Mouse (Mus musculus): ENCODE results near the gene Olfr788. TPM values are rescaled to one million over a fixed set of nuclear protein-coding genes. Genes with fewer than 3 reads are reported as not detected.

The Olfr788 gene
- polyA plus RNA-seq (2015; fragmentation: Nextera tagmentation; extraction: Ambion mirVana) = not detected in 2 replicates

- H3K4me1 ChIP-seq (ENCODE audit: control insufficient read depth, insufficient read depth, low read length) = no peaks in the 10 kb centered on the region
- no peak within 1 kb of the TSS for H3K4me2 ChIP-seq (ENCODE audit: low read length)
- no peak within 1 kb of the TSS for H3K27ac ChIP-seq (ENCODE audit: low read length)
- no peak within 1 kb of the TSS for H3K4me3 ChIP-seq (ENCODE audit: low read depth, low read length)
- H3K9me3 ChIP-seq (replicated peaks; ENCODE audit: control insufficient read depth, low read length, poor library complexity, severe bottlenecking) = no peaks in the 10 kb centered on the region
- H3K36me3 ChIP-seq (ENCODE audit: control insufficient read depth, insufficient read depth, low read length) = no peaks in the 10 kb centered on the region
- no peak for ATAC-seq
- no peak within 1 kb of the TSS for H3K9ac ChIP-seq (ENCODE audit: low read depth, low read length)
- no peaks in the 10 kb centered on the region for H3K27me3 ChIP-seq (ENCODE audit: control insufficient read depth, insufficient read depth, low read depth, low read length)
Observed at GRCm38 (mm10) chr10:129470698-129471097, at the start of gene Olfr788. Gene Olfr788 (plus strand): TSS chr10:129470998.

DNA sequence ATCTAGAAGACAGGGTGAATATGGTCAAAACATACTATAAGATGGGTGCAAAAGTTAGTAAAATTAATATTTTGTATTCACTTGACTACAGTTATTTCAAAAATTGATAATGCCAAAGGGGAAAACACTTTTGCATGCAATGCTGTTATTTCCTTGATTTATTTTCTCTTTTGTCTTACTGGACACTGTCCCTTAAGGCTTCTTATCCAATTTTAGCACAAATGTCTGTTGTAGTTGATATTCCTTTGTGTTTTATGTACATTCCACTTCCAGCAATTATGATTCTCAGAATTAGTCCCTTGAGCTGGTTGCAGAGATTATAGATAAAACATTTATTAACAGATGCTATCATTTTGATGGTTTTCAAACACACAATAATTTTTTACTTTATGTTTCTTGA is 43.8 kb upstream of the Olfr788 start, which contains the start of gene Olfr786:
Gene Olfr786 (plus strand): TSS at position 301 of the 400 bp plus-strand sequence.
- Histone ChIP-seq H3K9ac (ENCODE audit: low read depth, low read length) (no peak within 1 kb of the TSS), H3K36me3 (ENCODE audit: control insufficient read depth, insufficient read depth, low read length) (no peaks in the 10 kb centered on the region), H3K4me2 (ENCODE audit: low read length) (no peak within 1 kb of the TSS), H3K4me3 (ENCODE audit: low read depth, low read length) (no peak within 1 kb of the TSS), H3K4me1 (ENCODE audit: control insufficient read depth, insufficient read depth, low read length) (no peaks in the 10 kb centered on the region), H3K27me3 (ENCODE audit: control insufficient read depth, insufficient read depth, low read depth, low read length) (no peaks in the 10 kb centered on the region), H3K27ac (ENCODE audit: low read length) (no peak within 1 kb of the TSS), H3K9me3 (replicated peaks; ENCODE audit: control insufficient read depth, low read length, poor library complexity, severe bottlenecking) (no peaks in the 10 kb centered on the region)
- ATAC-seq = no peak

GRCm38 (mm10) chr10:129461562-129461961 is 9.2 kb upstream of the Olfr788 start, which contains the start of gene Olfr787:
Gene Olfr787 (plus strand): TSS chr10:129461862.
- Histone ChIP-seq H3K4me3 (ENCODE audit: low read depth, low read length) (no peak within 1 kb of the TSS), H3K27me3 (ENCODE audit: control insufficient read depth, insufficient read depth, low read depth, low read length) (no peaks in the 10 kb centered on the region), H3K27ac (ENCODE audit: low read length) (no peak within 1 kb of the TSS), H3K4me1 (ENCODE audit: control insufficient read depth, insufficient read depth, low read length) (no peaks in the 10 kb centered on the region), H3K36me3 (ENCODE audit: control insufficient read depth, insufficient read depth, low read length) (no peaks in the 10 kb centered on the region), H3K4me2 (ENCODE audit: low read length) (no peak within 1 kb of the TSS), H3K9me3 (replicated peaks; ENCODE audit: control insufficient read depth, low read length, poor library complexity, severe bottlenecking) (no peaks in the 10 kb centered on the region), H3K9ac (ENCODE audit: low read depth, low read length) (no peak within 1 kb of the TSS)
- WGBS = 81% methylated on average over 3 of the region's 3 CpGs
- ATAC-seq = no peak

GRCm38 (mm10) chr10:129473256-129473655 is 2.5 kb downstream of the Olfr788 start:
- H3K4me1 ChIP-seq (ENCODE audit: control insufficient read depth, insufficient read depth, low read length) = no peaks in the 10 kb centered on the region
- no peak overlapping the region for H3K27ac ChIP-seq (ENCODE audit: low read length)
- no peak overlapping the region for H3K4me2 ChIP-seq (ENCODE audit: low read length)
- no peak for ATAC-seq
- no peaks in the 10 kb centered on the region for H3K27me3 ChIP-seq (ENCODE audit: control insufficient read depth, insufficient read depth, low read depth, low read length)
- H3K36me3 ChIP-seq (ENCODE audit: control insufficient read depth, insufficient read depth, low read length) = no peaks in the 10 kb centered on the region
- H3K9ac ChIP-seq (ENCODE audit: low read depth, low read length) = no peak overlapping the region
- H3K4me3 ChIP-seq (ENCODE audit: low read depth, low read length) = no peak overlapping the region
- 26% methylated on average over 2 of the region's 2 CpGs for WGBS
- H3K9me3 ChIP-seq (replicated peaks; ENCODE audit: control insufficient read depth, low read length, poor library complexity, severe bottlenecking) = no peaks in the 10 kb centered on the region

GRCm38 (mm10) chr10:129473723-129474122 is 2.9 kb downstream of the Olfr788 start:
- H3K4me3 ChIP-seq (ENCODE audit: low read depth, low read length) = no peak overlapping the region
- no peaks in the 10 kb centered on the region for H3K27me3 ChIP-seq (ENCODE audit: control insufficient read depth, insufficient read depth, low read depth, low read length)
- H3K4me1 ChIP-seq (ENCODE audit: control insufficient read depth, insufficient read depth, low read length) = no peaks in the 10 kb centered on the region
- H3K9me3 ChIP-seq (replicated peaks; ENCODE audit: control insufficient read depth, low read length, poor library complexity, severe bottlenecking) = no peaks in the 10 kb centered on the region
- H3K9ac ChIP-seq (ENCODE audit: low read depth, low read length) = no peak overlapping the region
- no peaks in the 10 kb centered on the region for H3K36me3 ChIP-seq (ENCODE audit: control insufficient read depth, insufficient read depth, low read length)
- no peak overlapping the region for H3K27ac ChIP-seq (ENCODE audit: low read length)
- no peak overlapping the region for H3K4me2 ChIP-seq (ENCODE audit: low read length)
- ATAC-seq = no peak

GRCm38 (mm10) chr10:129484452-129484851 is 13.7 kb downstream of the Olfr788 start, which contains the start of gene Olfr789:
Gene Olfr789 (plus strand): TSS chr10:129484752.
- no peaks in the 10 kb centered on the region for H3K4me1 ChIP-seq (ENCODE audit: control insufficient read depth, insufficient read depth, low read length)
- no peak for ATAC-seq
- 66% methylated on average over 2 of the region's 2 CpGs for WGBS
- H3K4me2 ChIP-seq (ENCODE audit: low read length) = no peak within 1 kb of the TSS
- H3K27ac ChIP-seq (ENCODE audit: low read length) = no peak within 1 kb of the TSS
- H3K9ac ChIP-seq (ENCODE audit: low read depth, low read length) = no peak within 1 kb of the TSS
- no peaks in the 10 kb centered on the region for H3K27me3 ChIP-seq (ENCODE audit: control insufficient read depth, insufficient read depth, low read depth, low read length)
- no peaks in the 10 kb centered on the region for H3K36me3 ChIP-seq (ENCODE audit: control insufficient read depth, insufficient read depth, low read length)
- H3K9me3 ChIP-seq (replicated peaks; ENCODE audit: control insufficient read depth, low read length, poor library complexity, severe bottlenecking) = 0 out of 2 replicates have a peak, but pooled peaks cover 3% of the 10 kb centered on the region
- no peak within 1 kb of the TSS for H3K4me3 ChIP-seq (ENCODE audit: low read depth, low read length)

DNA sequence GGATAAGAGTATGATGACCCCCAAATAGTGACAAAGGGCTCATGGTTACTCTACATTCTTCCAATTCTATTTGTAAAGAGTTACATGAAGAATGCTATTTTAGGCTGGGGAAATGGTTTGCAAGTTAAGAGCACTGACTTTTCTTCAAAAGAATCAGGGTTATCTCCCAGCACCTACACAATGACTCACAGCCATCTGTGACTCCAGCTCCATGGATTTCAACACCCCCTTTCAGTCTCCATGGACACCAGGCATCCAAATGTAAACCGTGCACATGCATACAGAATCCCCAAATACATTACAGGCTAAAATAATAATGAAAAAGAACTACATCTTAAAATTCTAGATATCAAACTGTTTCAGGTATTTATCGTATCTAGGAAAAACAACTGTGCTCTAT is 19.3 kb downstream of the Olfr788 start:
- Histone ChIP-seq H3K9me3 (replicated peaks; ENCODE audit: control insufficient read depth, low read length, poor library complexity, severe bottlenecking) (no peaks in the 10 kb centered on the region), H3K9ac (ENCODE audit: low read depth, low read length) (no peak overlapping the region), H3K4me1 (ENCODE audit: control insufficient read depth, insufficient read depth, low read length) (no peaks in the 10 kb centered on the region), H3K4me3 (ENCODE audit: low read depth, low read length) (no peak overlapping the region), H3K36me3 (ENCODE audit: control insufficient read depth, insufficient read depth, low read length) (no peaks in the 10 kb centered on the region), H3K27me3 (ENCODE audit: control insufficient read depth, insufficient read depth, low read depth, low read length) (no peaks in the 10 kb centered on the region), H3K27ac (ENCODE audit: low read length) (no peak overlapping the region), H3K4me2 (ENCODE audit: low read length) (no peak overlapping the region)
- WGBS = 81% methylated on average over 2 of the region's 2 CpGs
- no peak for ATAC-seq

DNA sequence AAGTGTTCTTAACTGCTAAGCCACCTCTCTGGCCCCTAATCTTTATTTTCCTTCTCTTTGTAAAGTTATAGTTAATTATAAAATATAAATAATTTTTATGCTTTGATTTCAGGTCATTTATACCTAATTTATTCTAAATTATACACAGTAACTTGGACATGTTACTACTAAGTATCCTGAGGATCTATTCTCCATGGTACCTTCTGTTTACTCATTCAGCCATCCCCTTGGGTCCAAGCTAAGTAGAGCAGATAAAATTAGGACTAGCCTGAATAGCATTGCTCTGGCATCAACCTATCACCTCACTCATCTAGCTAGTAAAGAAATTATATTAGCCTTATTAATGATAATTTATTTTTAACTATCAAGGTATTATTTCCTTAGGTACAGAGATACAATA is 27.4 kb downstream of the Olfr788 start, which contains the start of gene Olfr790:
Gene Olfr790 (plus strand): TSS at position 301 of the 400 bp plus-strand sequence.
- no peaks in the 10 kb centered on the region for H3K4me1 ChIP-seq (ENCODE audit: control insufficient read depth, insufficient read depth, low read length)
- no peaks in the 10 kb centered on the region for H3K27me3 ChIP-seq (ENCODE audit: control insufficient read depth, insufficient read depth, low read depth, low read length)
- no peak within 1 kb of the TSS for H3K9ac ChIP-seq (ENCODE audit: low read depth, low read length)
- H3K27ac ChIP-seq (ENCODE audit: low read length) = no peak within 1 kb of the TSS
- H3K36me3 ChIP-seq (ENCODE audit: control insufficient read depth, insufficient read depth, low read length) = no peaks in the 10 kb centered on the region
- H3K9me3 ChIP-seq (replicated peaks; ENCODE audit: control insufficient read depth, low read length, poor library complexity, severe bottlenecking) = no peaks in the 10 kb centered on the region
- H3K4me2 ChIP-seq (ENCODE audit: low read length) = no peak within 1 kb of the TSS
- no peak for ATAC-seq
- no peak within 1 kb of the TSS for H3K4me3 ChIP-seq (ENCODE audit: low read depth, low read length)

DNA sequence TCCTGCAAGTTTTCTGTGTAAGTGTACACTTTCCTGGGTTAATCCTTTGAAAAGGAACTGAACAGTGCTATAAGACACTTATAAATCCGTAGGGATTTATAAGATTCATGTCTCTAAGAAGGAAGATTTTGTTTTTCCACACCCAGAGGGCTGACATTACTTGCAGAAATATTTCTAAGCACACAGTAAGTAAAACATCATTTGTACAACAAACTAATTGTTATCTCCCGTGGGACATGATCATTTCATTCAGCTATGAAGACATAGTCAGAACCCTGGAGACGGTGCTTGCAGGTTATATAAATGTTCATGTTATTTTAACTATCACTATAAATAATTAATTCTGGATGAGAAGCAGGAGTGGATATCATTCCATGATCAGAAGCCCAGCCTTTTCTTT is 50.7 kb downstream of the Olfr788 start, which contains the start of gene Olfr791:
Gene Olfr791 (plus strand): TSS at position 301 of the 400 bp plus-strand sequence.
- no peaks in the 10 kb centered on the region for H3K4me1 ChIP-seq (ENCODE audit: control insufficient read depth, insufficient read depth, low read length)
- H3K36me3 ChIP-seq (ENCODE audit: control insufficient read depth, insufficient read depth, low read length) = no peaks in the 10 kb centered on the region
- no peak within 1 kb of the TSS for H3K9ac ChIP-seq (ENCODE audit: low read depth, low read length)
- no peak for ATAC-seq
- no peaks in the 10 kb centered on the region for H3K27me3 ChIP-seq (ENCODE audit: control insufficient read depth, insufficient read depth, low read depth, low read length)
- no peak within 1 kb of the TSS for H3K27ac ChIP-seq (ENCODE audit: low read length)
- no peak within 1 kb of the TSS for H3K4me3 ChIP-seq (ENCODE audit: low read depth, low read length)
- no peaks in the 10 kb centered on the region for H3K9me3 ChIP-seq (replicated peaks; ENCODE audit: control insufficient read depth, low read length, poor library complexity, severe bottlenecking)
- H3K4me2 ChIP-seq (ENCODE audit: low read length) = no peak within 1 kb of the TSS
- WGBS = 76% methylated on average over 3 of the region's 3 CpGs

All from midbrain, embryonic 16.5 days (tissue).